Mouse (Mus musculus) ES-E14 (cell line): ENCODE measurements around the gene Ablim1.

ENCODE experiments used
- CHD2 ChIP-seq: IDR thresholded peaks from 2 replicates; pipeline ENCODE4 v1.6.1; 2014; ENCODE audit warnings: mild to moderate bottlenecking, low read depth, low read length, inconsistent platforms
- MAFK ChIP-seq: IDR thresholded peaks from 2 replicates; pipeline ENCODE4 v1.6.1; 2014; ENCODE audit warnings: mild to moderate bottlenecking, low read depth, low read length, inconsistent platforms; ENCODE audit not compliant: insufficient read depth

DNA sequence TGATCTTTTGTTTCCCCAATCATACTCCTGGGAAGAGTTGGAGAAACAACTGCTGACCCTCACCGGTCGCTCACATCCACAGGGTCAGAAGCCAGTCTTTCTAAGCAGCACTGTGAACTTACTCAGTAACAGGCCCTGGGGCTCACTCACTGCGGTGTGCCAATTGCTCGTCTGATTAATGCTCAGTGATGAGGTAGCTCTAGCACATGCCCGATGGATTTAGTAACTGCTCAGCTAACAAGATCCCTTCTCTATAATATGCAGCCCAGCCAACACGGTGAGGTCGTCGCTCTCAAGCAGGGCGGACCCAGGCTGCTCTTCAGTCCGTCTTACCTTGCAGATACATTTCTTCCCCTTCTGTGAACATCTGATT lies 231.6 kb downstream of the Ablim1 start:
- TF ChIP-seq MAFK (no peak), CHD2 (no peak)
